Mouse (Mus musculus): ENCODE results near the gene Hoxa11. TPM values are rescaled to one million over a fixed set of nuclear protein-coding genes. Genes with fewer than 3 reads are reported as not detected.

Gene Hoxa11
- polyA plus RNA-seq, 1 experiment: not detected

DNA sequence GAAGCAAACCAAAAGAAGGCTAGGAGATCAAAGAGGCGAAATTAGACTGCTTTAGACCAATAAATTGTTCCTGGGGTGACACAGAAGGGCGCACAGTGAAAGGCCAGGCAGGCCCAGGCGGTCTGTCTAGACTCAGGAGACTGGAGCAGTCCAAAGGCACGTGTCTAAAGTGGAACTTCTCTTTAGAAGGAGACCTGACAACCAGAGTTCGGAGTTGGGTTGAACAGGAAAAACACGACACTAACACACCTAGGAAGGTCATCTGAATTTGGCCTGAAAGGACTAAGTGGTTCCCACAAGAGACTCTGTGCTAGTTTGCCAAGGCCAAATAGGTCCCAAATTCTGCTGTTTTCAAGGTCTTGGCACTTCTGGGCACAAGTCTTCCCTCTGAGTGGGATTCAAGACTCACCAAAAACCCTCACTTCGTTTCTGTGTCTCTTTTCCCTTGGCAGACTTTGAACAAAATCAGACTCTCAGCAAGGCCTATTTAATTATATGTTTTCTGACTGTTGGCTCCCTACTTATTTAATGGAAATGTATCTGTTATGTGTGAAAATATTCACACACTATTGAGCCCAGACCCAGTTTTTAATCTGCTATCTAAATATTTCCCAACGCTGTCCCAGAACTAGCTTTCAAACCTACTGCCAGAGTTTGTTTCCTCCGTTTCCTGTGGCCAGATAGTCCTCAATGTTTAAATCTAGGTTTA lies 26.2 kb downstream of the Hoxa11 start:
- Histone ChIP-seq H3K27me3 (ENCODE audit: control insufficient read depth, insufficient read depth, low read length) (peaks cover 54% of the 10 kb centered on the region), H3K4me3 (ENCODE audit: extremely low read depth, insufficient read depth, insufficient read length) (no peak overlapping the region), H3K27ac (ENCODE audit: insufficient read depth, low read length) (no peak overlapping the region), H3K36me3 (ENCODE audit: control insufficient read depth, insufficient read depth, low read length) (no peaks in the 10 kb centered on the region), H3K4me1 (ENCODE audit: control insufficient read depth, insufficient read depth, insufficient read length) (peaks cover 12% of the 10 kb centered on the region)
- TF ChIP-seq CTCF (IDR thresholded peaks at IDR 0.05; ENCODE audit: extremely low read depth, insufficient read depth, insufficient read length, insufficient replicate concordance) (no peak), POLR2A (IDR thresholded peaks at IDR 0.05; ENCODE audit: low read depth, low read length) (no peak)
- DNase-seq (ENCODE audit: low read depth in 1 of 2, low spot score in 2 of 2): no peak
- 65% methylated on average over 9 of the region's 9 CpGs for WGBS

DNA sequence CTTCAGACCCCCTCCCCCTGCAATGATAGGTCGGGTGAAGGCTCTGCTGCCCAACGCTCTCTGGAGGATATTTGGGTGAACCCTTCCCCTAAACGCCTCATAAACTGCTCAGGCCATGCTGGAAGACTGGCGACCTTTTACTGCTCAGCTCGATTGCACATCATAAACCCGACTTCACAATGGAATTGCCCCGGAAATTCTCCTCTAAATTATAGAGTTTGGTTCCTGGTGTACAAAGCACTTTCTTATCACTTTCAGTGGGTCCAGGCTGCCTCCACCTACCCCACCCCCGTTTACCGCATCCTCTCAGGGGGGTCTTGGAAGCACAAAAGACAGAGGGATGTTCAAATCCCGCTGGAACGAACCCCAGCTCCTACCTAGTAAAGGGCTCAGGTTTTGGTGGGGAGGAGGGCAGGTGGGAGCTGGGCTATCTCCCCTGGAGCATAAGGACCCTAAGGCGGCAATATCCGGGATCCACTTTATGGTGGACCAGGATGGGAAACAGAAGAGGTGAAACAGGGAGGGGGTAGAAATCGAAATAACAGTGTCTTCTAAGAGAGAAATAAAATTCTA lies 26.9 kb downstream of the Hoxa11 start:
- Histone ChIP-seq H3K27me3 (ENCODE audit: control insufficient read depth, insufficient read depth, low read length) (peaks cover 49% of the 10 kb centered on the region), H3K4me1 (ENCODE audit: control insufficient read depth, insufficient read depth, insufficient read length) (peaks cover 12% of the 10 kb centered on the region), H3K27ac (ENCODE audit: insufficient read depth, low read length) (no peak overlapping the region), H3K36me3 (ENCODE audit: control insufficient read depth, insufficient read depth, low read length) (no peaks in the 10 kb centered on the region), H3K4me3 (ENCODE audit: extremely low read depth, insufficient read depth, insufficient read length) (no peak overlapping the region)
- TF ChIP-seq POLR2A (IDR thresholded peaks at IDR 0.05; ENCODE audit: low read depth, low read length) (no peak), CTCF (IDR thresholded peaks at IDR 0.05; ENCODE audit: extremely low read depth, insufficient read depth, insufficient read length, insufficient replicate concordance) (no peak)
- WGBS: 39% methylated on average over 14 of the region's 14 CpGs
- DNase-seq (ENCODE audit: low read depth in 1 of 2, low spot score in 2 of 2): no peak

- TF ChIP-seq CTCF (IDR thresholded peaks at IDR 0.05; ENCODE audit: extremely low read depth, insufficient read depth, insufficient read length, insufficient replicate concordance) (no peak), POLR2A (IDR thresholded peaks at IDR 0.05; ENCODE audit: low read depth, low read length) (no peak)
- DNase-seq (ENCODE audit: low read depth in 1 of 2, low spot score in 2 of 2): no peak
- WGBS: 16% methylated on average over 23 of the region's 23 CpGs
- no peaks in the 10 kb centered on the region for H3K36me3 ChIP-seq (ENCODE audit: control insufficient read depth, insufficient read depth, low read length)
- H3K4me1 ChIP-seq (ENCODE audit: control insufficient read depth, insufficient read depth, insufficient read length): peaks cover 12% of the 10 kb centered on the region
- peak overlapping the region; percentile 46; the same call in 1 of the 2 replicates for H3K4me3 ChIP-seq (ENCODE audit: extremely low read depth, insufficient read depth, insufficient read length)
- no peak overlapping the region for H3K27ac ChIP-seq (ENCODE audit: insufficient read depth, low read length)
- H3K27me3 ChIP-seq (ENCODE audit: control insufficient read depth, insufficient read depth, low read length): peaks cover 53% of the 10 kb centered on the region
These were observed 27.5 kb downstream of the Hoxa11 start for GRCm38 (mm10) chr6:52217895-52218642.

DNA sequence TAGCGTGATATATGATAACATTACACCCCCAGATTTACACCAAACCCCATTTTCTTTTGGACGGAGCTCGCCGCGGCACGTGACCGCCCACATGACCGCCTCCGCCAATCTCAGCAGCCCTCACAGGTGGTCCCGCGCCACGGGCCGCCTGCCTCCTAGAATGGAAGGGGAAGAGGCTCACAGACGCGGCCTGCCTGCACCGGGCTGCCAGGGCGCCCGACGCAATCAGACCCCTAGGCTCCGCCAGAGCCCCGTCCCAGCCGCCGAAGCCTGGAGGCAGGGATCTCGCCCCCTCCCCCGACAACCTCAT lies 28.2 kb downstream of the Hoxa11 start:
- no peaks in the 10 kb centered on the region for H3K36me3 ChIP-seq (ENCODE audit: control insufficient read depth, insufficient read depth, low read length)
- 1% methylated on average over 25 of the region's 25 CpGs for WGBS
- H3K4me1 ChIP-seq (ENCODE audit: control insufficient read depth, insufficient read depth, insufficient read length): peaks cover 15% of the 10 kb centered on the region
- peaks cover 55% of the 10 kb centered on the region for H3K27me3 ChIP-seq (ENCODE audit: control insufficient read depth, insufficient read depth, low read length)
- H3K27ac ChIP-seq (ENCODE audit: insufficient read depth, low read length): no peak overlapping the region
- H3K4me3 ChIP-seq (ENCODE audit: extremely low read depth, insufficient read depth, insufficient read length): peak overlapping the region; percentile 46
- DNase-seq (ENCODE audit: low read depth in 1 of 2, low spot score in 2 of 2): no peak
- TF ChIP-seq POLR2A (IDR thresholded peaks at IDR 0.05; ENCODE audit: low read depth, low read length) (no peak), CTCF (IDR thresholded peaks at IDR 0.05; ENCODE audit: extremely low read depth, insufficient read depth, insufficient read length, insufficient replicate concordance) (no peak)

DNA sequence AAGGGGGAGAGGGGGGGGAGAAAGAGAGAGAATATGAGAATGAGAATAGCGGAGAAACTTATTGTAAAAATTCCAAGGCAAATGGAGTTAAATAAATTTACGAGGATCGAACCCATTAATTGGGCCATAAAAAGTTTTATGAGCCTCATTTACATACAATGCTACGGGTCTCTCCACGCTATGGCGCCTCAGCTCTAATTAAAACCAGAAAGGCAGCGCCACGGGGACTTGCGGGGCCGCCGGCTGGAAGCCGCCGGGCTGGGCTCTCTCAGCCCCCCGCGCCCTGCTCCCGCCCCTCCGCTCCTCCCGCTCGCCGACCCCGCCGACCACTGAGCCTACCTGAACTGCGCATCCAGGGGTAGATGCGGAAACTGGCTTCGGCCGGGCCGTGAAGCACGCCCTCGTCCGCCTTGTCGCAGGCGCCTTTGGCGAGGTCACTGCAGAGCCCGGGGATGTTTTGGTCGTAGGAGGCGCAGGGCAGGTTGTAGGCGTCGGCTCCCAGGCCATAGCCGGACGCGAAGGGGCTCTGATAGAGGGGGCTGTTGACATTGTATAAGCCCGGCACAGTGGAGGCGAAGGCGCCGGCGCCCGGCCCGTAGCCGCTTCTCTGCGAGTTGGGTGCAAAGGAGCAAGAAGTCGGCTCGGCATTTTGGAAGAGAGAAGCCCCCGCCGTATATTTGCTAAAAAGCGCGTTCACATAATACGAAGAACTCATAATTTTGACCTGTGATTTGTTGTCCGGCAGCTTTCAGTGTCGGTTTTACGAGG lies 28.7 kb downstream of the Hoxa11 start:
- Histone ChIP-seq H3K27me3 (ENCODE audit: control insufficient read depth, insufficient read depth, low read length) (peaks cover 52% of the 10 kb centered on the region), H3K27ac (ENCODE audit: insufficient read depth, low read length) (no peak overlapping the region), H3K4me3 (ENCODE audit: extremely low read depth, insufficient read depth, insufficient read length) (peak overlapping the region; percentile 46), H3K36me3 (ENCODE audit: control insufficient read depth, insufficient read depth, low read length) (no peaks in the 10 kb centered on the region), H3K4me1 (ENCODE audit: control insufficient read depth, insufficient read depth, insufficient read length) (peaks cover 15% of the 10 kb centered on the region)
- WGBS: 1% methylated on average over 60 of the region's 60 CpGs
- no peak for DNase-seq (ENCODE audit: low read depth in 1 of 2, low spot score in 2 of 2)
- TF ChIP-seq POLR2A (IDR thresholded peaks at IDR 0.05; ENCODE audit: low read depth, low read length): no peak
- TF ChIP-seq CTCF (IDR thresholded peaks at IDR 0.05; ENCODE audit: extremely low read depth, insufficient read depth, insufficient read length, insufficient replicate concordance): no peak

- peaks cover 49% of the 10 kb centered on the region for H3K27me3 ChIP-seq (ENCODE audit: control insufficient read depth, insufficient read depth, low read length)
- 16% methylated on average over 30 of the region's 30 CpGs for WGBS
These were observed 29.7 kb downstream of the Hoxa11 start for GRCm38 (mm10) chr6:52215771-52216535.

More at GRCm38 (mm10) chr6:52215771-52216535, 29.7 kb downstream of the Hoxa11 start:
- no peaks in the 10 kb centered on the region for H3K36me3 ChIP-seq (ENCODE audit: control insufficient read depth, insufficient read depth, low read length)
- no peak overlapping the region for H3K4me3 ChIP-seq (ENCODE audit: extremely low read depth, insufficient read depth, insufficient read length)
- H3K27ac ChIP-seq (ENCODE audit: insufficient read depth, low read length): no peak overlapping the region
- TF ChIP-seq CTCF (IDR thresholded peaks at IDR 0.05; ENCODE audit: extremely low read depth, insufficient read depth, insufficient read length, insufficient replicate concordance) (no peak), POLR2A (IDR thresholded peaks at IDR 0.05; ENCODE audit: low read depth, low read length) (no peak)
- DNase-seq (ENCODE audit: low read depth in 1 of 2, low spot score in 2 of 2): no peak
- H3K4me1 ChIP-seq (ENCODE audit: control insufficient read depth, insufficient read depth, insufficient read length): peaks cover 15% of the 10 kb centered on the region
